12 mouse cellular contexts compared by ENCODE assay signal in the genomic region with DNA sequence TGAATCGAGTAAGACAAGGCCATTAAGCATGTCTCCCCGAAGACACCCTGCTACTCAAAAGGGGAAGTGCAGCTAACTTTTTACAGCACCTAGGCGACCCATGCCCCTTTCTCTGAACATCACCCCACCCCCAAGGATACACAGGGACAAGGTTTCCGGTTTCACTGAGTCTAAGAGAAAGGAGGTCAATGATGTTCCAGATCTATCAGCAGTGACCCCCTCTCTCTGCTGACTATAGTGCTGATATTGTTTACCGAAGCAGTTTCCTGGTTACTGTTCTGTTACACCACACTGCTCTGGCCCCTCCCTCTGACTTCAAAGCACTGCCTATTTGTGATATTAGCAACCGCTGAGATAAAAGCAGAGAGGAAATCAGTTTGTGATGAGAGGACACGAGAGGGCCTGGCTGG.
DNase-seq lines count a peak whose midpoint lies in the region; ATAC-seq and TF ChIP-seq lines count a peak whose summit lies in the region.
"Had no signal": no experiment of that assay in that cellular context is flagged by ENCODE, and none has a peak within 500 bp of the region (broad histone marks: within the 10 kb centered on the region; RNA-seq: fewer than 3 reads in every experiment).

No protein-coding gene starts in this region.

- no peak overlapping the region for H3K4me3 ChIP-seq in midbrain, postnatal 0 days (ENCODE audit: low read depth, low read length)
- H3K4me3 ChIP-seq in midbrain, embryonic 11.5 days (ENCODE audit: low read depth, low read length), result no peak overlapping the region
- H3K4me3 ChIP-seq in liver, embryonic 14.5 days (ENCODE audit: insufficient read depth in 1 of 2, low read depth in 2 of 2, low read length in 2 of 2), result no peak overlapping the region
- H3K4me3 ChIP-seq: erythroblast, embryonic 14.5 days; midbrain, embryonic 15.5 days had no signal

- no peaks in the 10 kb centered on the region for H3K9me3 ChIP-seq in midbrain, postnatal 0 days (ENCODE audit: low read length)
- no peaks in the 10 kb centered on the region; the same call in 1 of the 2 replicates for H3K9me3 ChIP-seq in midbrain, embryonic 11.5 days (ENCODE audit: control insufficient read depth, low read length)
- no peaks in the 10 kb centered on the region for H3K9me3 ChIP-seq in liver, embryonic 14.5 days (ENCODE audit: control insufficient read depth, low read length)
- H3K9me3 ChIP-seq: midbrain, embryonic 15.5 days had no signal

- TF ChIP-seq CTCF in midbrain, postnatal 0 days (IDR thresholded peaks at IDR 0.05), result no peak
- no peak for TF ChIP-seq CTCF in liver, embryonic 14.5 days (IDR thresholded peaks at IDR 0.05; ENCODE audit: low read depth)

- DNase-seq in adrenal gland, postnatal 14 days, result peak; percentile 12
- DNase-seq in adrenal gland, adult 18-20 months (ENCODE audit: low spot score in 2 of 2), result no peak
- DNase-seq in midbrain, postnatal 0 days (ENCODE audit: low spot score), result peak; percentile 22
- DNase-seq in midbrain, embryonic 11.5 days (ENCODE audit: low spot score, missing footprints), result no peak
- peak in 1 of 3 experiments; percentile 0 for DNase-seq in liver, embryonic 14.5 days (ENCODE audit: low read depth in 3 of 3, low spot score in 3 of 3)
- peak; percentile 15 for DNase-seq in retina, embryonic 14.5 days (ENCODE audit: low spot score)
- DNase-seq in layer of hippocampus, adult 9-10 months (ENCODE audit: low spot score), result no peak
- DNase-seq in thymus, adult 18-20 months, result no peak
- DNase-seq: cerebellum, adult 18-20 months; heart, adult 11 months had no signal

- no peaks in the 10 kb centered on the region for H3K4me1 ChIP-seq in midbrain, postnatal 0 days (ENCODE audit: insufficient read depth, low read length)
- peaks cover 2% of the 10 kb centered on the region; the same call in 1 of the 2 replicates for H3K4me1 ChIP-seq in midbrain, embryonic 11.5 days (ENCODE audit: control insufficient read depth, insufficient read depth, low read length)
- H3K4me1 ChIP-seq in liver, embryonic 14.5 days (replicated peaks; ENCODE audit: control insufficient read depth in 2 of 2, insufficient read depth in 2 of 2, low read length in 1 of 2), result peaks cover 0 to 13% of the 10 kb centered on the region in 2 experiments; a peak in 2 of 4 replicates
- H3K4me1 ChIP-seq: midbrain, embryonic 15.5 days had no signal

- no peak overlapping the region for H3K27ac ChIP-seq in midbrain, postnatal 0 days (ENCODE audit: low read depth, low read length)
- H3K27ac ChIP-seq in midbrain, embryonic 11.5 days (ENCODE audit: low read depth, low read length), result no peak overlapping the region
- H3K27ac ChIP-seq in liver, embryonic 14.5 days, result no peak overlapping the region
- H3K27ac ChIP-seq: midbrain, embryonic 15.5 days had no signal

- no peaks in the 10 kb centered on the region for H3K36me3 ChIP-seq in midbrain, postnatal 0 days (ENCODE audit: insufficient read depth, low read length)
- no peaks in the 10 kb centered on the region for H3K36me3 ChIP-seq in midbrain, embryonic 11.5 days (ENCODE audit: control insufficient read depth, insufficient read depth, low read length)
- no peaks in the 10 kb centered on the region for H3K36me3 ChIP-seq in liver, embryonic 14.5 days (replicated peaks; ENCODE audit: control insufficient read depth, insufficient read depth, low read depth)
- H3K36me3 ChIP-seq: midbrain, embryonic 15.5 days had no signal

- H3K4me2 ChIP-seq in midbrain, postnatal 0 days (ENCODE audit: low read depth, low read length, poor library complexity, severe bottlenecking), result no peak overlapping the region
- H3K4me2 ChIP-seq in midbrain, embryonic 11.5 days, result no peak overlapping the region
- no peak overlapping the region for H3K4me2 ChIP-seq in liver, embryonic 14.5 days (ENCODE audit: low read depth)
- H3K4me2 ChIP-seq: midbrain, embryonic 15.5 days had no signal

- H3K9ac ChIP-seq in midbrain, postnatal 0 days (replicated peaks; ENCODE audit: low read length, poor library complexity, severe bottlenecking), result no peak overlapping the region
- no peak overlapping the region for H3K9ac ChIP-seq in midbrain, embryonic 11.5 days (ENCODE audit: low read length)
- H3K9ac ChIP-seq in liver, embryonic 14.5 days (replicated peaks), result no peak overlapping the region
- H3K9ac ChIP-seq: midbrain, embryonic 15.5 days had no signal

- no peak for TF ChIP-seq EP300 in liver, embryonic 14.5 days (IDR thresholded peaks at IDR 0.05; ENCODE audit: low read depth)

- H3K27me3 ChIP-seq in midbrain, postnatal 0 days (ENCODE audit: insufficient read depth, low read length), result no peaks in the 10 kb centered on the region
- H3K27me3 ChIP-seq in midbrain, embryonic 11.5 days (ENCODE audit: control insufficient read depth, insufficient read depth, low read length), result no peaks in the 10 kb centered on the region
- no peaks in the 10 kb centered on the region for H3K27me3 ChIP-seq in liver, embryonic 14.5 days (ENCODE audit: control insufficient read depth, insufficient read depth, low read length)
- H3K27me3 ChIP-seq: midbrain, embryonic 15.5 days had no signal

- 52% methylated on average over 7 of the region's 7 CpGs for WGBS in midbrain, postnatal 0 days
- WGBS in midbrain, embryonic 11.5 days, result 56% methylated on average over 7 of the region's 7 CpGs
- WGBS in liver, embryonic 14.5 days (ENCODE audit: insufficient replicate concordance), result 1% methylated on average over 7 of the region's 7 CpGs

- no peak for ATAC-seq in midbrain, postnatal 0 days (ENCODE audit: low FRiP score)
- no peak for ATAC-seq in midbrain, embryonic 11.5 days (ENCODE audit: low FRiP score)
- peak; percentile 64 for ATAC-seq in liver, embryonic 14.5 days (ENCODE audit: insufficient read depth)
- ATAC-seq: midbrain, embryonic 15.5 days had no signal

Comparison
In these comparisons a context has a peak if more than half of its experiments do, and no peak if none do; other contexts are left out.
1. DNase-seq: peak in adrenal gland, postnatal 14 days (single experiment), midbrain, postnatal 0 days (single experiment) and retina, embryonic 14.5 days (single experiment); none in adrenal gland, adult 18-20 months (0 of 2), midbrain, embryonic 11.5 days (single experiment), layer of hippocampus, adult 9-10 months (single experiment) and thymus, adult 18-20 months (0 of 2).